Mouse (Mus musculus) mouse trophoblast stem cell (cell line): ENCODE data around the gene Olfr150.
"Not testable (repeated sequence)": the region's sequence is repeated elsewhere in the genome, so short reads cannot be mapped to it uniquely, and the experiment has no call there.

Experiments used
- in situ Hi-C, 2 experiments: fragments of 300-500 bp; cut with MseI, MboI; formaldehyde crosslinking; loops; 2 replicates in 1 of 2; 3 replicates in 1 of 2; pipeline ENCODE4 v1.15.1; 2025

The Olfr150 gene

DNA sequence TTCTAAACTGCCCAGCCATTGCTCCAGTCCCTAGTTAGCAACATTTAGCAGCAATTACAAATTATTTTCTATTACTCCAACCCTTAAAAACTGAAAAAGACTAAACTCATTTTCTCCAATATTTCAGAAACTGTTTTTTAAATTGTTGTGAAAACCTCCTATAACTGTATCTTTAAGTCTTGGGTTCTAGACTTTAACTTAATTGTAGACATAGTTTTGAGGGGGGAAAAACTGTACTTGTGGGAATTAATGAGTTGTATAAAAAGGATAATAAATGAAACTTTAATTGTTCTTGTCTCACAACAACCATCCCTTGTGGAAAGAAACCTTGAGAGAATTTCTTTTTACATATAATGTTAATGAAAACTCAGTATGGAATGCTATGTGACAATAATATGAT lies at the start of gene Olfr150:
Gene Olfr150 (plus strand): TSS at position 301 of the 400 bp plus-strand sequence.
- in situ Hi-C loops = no loop called here

DNA sequence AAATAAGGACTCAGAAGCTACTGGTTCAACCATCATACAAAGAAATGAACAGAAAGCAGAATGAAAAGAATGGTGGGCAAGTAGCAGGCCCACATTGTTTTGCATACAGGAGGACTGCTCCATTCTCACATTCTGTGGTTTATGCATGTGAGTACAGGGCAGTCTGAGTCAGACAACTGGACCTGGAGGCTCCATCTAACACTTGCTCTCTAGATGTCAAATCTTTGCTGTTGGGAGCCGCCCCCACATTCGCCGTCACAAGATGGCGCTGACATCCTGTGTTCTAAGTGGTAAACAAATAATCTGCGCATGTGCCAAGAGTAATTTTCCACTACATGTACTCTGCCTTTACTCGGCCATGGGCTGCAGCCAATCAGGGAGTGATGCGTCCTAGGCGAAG lies 29.7 kb upstream of the Olfr150 start:
- in situ Hi-C loops = not testable (repeated sequence)

DNA sequence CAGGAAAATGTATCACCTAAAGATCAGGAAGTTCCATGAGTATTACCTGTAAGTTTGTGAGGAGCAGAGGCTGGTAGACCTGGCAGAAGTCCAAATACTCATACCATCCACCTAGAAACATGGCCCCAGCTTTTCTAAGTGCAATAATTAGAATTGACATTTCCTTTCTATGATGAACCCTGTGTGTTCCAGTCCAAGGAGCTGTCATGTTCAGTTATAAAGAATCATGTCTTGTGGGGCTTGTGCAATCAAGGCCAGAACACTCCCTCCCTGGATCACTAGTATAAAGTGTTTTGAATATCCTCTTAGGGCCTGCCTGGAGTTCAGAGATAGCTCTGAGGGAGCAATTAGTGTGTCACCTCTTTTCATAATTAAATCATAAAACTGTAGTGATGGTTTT lies 23.8 kb upstream of the Olfr150 start, which contains the start of gene Olfr149:
Gene Olfr149 (minus strand): TSS at position 101 of the 400 bp plus-strand sequence.
- in situ Hi-C loops = no loop called here

DNA sequence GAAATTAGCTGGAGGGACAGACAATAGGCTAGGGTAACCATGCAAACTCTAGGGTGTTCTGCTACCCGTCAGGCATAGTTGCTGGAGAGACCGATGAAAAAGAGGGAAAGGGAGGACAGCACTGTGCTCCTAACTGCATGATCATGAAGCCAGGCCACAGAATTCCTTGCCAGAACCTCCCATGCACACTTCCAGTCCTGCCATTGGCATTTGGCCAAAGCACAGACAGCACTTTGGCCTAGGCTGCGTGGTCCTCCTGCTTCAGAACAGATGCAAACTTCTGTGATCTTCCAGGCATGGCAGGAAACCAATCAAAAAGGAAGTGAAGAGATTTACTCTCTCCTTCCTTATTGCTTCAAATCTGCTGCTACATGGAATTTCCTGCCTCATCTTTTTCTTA lies 21.8 kb upstream of the Olfr150 start:
- in situ Hi-C loops = no loop called here

DNA sequence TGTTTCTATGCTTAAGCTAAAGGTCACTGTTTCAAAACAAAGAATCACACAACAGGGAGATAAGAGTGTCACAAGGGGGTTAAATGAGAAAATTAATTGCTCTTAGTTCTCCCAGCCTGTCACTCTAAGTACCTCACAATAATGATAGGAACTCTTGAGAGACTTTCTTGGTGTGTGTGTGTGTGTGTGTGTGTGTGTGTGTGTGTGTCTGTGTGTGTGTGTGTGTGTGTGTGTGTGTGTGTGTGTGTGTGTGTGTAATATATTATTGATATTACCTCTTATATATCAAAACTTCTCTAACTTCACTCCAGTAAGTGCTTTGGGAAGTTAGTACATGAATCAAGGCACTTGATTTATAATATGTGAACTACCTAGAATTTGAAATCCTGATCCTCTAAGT lies 19.7 kb upstream of the Olfr150 start, which contains the start of gene Olfr965:
Gene Olfr965 (plus strand): TSS at position 301 of the 400 bp plus-strand sequence.
- in situ Hi-C loops = no loop called here

DNA sequence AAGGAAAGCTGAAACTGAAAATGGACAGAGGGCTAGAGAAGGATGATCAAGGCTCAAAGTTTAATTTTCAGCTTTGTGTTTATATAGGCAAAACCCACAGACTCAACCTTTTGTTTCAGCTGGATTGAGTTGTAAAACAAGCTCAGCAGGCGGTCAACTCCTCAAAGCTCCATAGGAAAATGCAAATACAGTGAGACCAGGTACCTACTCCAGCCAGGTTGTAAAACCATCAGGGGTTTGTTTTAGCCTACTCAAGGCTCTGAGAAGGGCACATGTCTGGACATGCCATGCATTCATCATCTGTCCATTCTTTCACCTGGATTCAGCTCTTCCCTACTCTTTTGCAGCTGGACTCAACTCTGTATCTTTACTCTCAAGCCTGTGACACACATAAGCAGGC lies 10.0 kb downstream of the Olfr150 start:
- in situ Hi-C loops = no loop called here

DNA sequence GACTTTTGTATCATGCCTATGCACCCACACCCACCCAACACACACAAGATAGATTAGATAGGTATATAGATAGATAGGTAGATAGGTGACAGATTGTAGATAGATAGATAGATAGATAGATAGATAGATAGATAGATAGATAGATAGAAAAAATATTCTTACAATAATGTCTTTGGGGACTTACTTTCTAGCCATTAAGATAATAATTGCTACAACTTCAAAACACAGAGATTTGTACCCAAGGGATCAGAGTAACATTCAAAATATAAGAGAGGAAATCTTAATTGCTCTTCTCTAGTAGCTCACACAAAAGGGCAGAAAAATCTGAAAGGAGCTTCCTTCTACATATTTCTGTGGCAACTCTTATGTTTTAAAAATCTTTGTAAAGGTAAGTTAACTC lies 15.2 kb downstream of the Olfr150 start, which contains the start of gene Olfr967:
Gene Olfr967 (plus strand): TSS at position 301 of the 400 bp plus-strand sequence.
- in situ Hi-C loops = no loop called here

DNA sequence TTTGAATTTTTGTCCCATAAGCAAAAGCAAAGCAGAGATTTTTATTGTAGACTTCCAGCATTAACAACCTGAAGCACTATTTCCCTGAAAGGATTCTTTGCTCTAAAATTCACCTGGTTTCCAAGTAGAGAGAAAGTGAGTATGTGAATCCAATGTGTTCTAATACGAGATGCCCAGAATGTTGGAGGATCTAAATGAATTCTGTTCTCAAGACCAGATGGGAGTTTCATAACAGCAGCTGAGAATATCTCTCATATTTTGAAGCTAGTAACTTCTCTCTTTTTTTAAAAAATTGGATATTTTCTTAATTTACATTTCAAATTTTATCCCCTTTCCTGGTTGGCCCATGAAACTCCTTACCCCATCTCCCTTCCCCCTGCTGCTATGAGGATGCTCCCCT lies 15.7 kb downstream of the Olfr150 start:
- in situ Hi-C loops = no loop called here

DNA sequence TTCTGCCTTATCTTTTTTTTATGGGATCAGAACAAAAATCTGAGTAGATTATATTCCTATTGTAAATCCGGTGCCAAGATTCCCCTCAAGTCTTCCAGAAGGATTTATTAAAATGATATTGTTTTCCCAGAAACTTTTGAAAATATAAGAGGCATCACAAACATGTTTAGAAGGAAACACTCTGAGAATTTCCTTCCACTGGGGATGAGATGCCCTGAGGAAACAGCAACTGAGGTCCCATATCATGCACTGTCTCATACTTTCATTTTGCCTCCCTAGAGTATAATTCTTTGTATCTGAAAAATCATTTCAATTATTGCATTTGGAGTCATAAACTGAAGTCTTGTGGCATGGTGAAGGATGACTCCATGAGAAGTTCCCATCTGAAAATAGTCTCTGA lies 52.4 kb downstream of the Olfr150 start, which contains the start of gene Olfr968:
Gene Olfr968 (minus strand): TSS at position 101 of the 400 bp plus-strand sequence.
- in situ Hi-C loops = no loop called here
